In genomic region chr14:21086106-21086505, GRCm38 (mm10) we compare ENCODE assay signal across 17 mouse cellular contexts. TPM values are rescaled to one million over a fixed set of nuclear protein-coding genes. Genes with fewer than 3 reads are reported as not detected.
A peak's percentile ranks its signal among the peaks of the same experiment; 100 is the strongest.
DNase-seq lines count a peak whose midpoint lies in the region; ATAC-seq and TF ChIP-seq lines count a peak whose summit lies in the region.
"Had no signal": no experiment of that assay in that cellular context is flagged by ENCODE, and none has a peak within 500 bp of the region (broad histone marks: within the 10 kb centered on the region; RNA-seq: fewer than 3 reads in every experiment).

No protein-coding gene starts in this region.

- H3K4me1 ChIP-seq in heart, embryonic 13.5 days: peaks cover 76% of the 10 kb centered on the region
- peaks cover 17% of the 10 kb centered on the region for H3K4me1 ChIP-seq in lung, postnatal 0 days (ENCODE audit: insufficient read depth, low read depth, low read length)
- H3K4me1 ChIP-seq in embryonic facial prominence, embryonic 15.5 days: peaks cover 35% of the 10 kb centered on the region
- H3K4me1 ChIP-seq in stomach, embryonic 15.5 days: peaks cover 18% of the 10 kb centered on the region
- H3K4me1 ChIP-seq in forebrain, embryonic 11.5 days (replicated peaks; ENCODE audit: control insufficient read depth, insufficient read depth, low read length): no peaks in the 10 kb centered on the region; the same call in 1 of the 2 replicates
- H3K4me1 ChIP-seq: forebrain, embryonic 15.5 days had no signal

- no peaks in the 10 kb centered on the region for H3K9me3 ChIP-seq in heart, embryonic 13.5 days
- H3K9me3 ChIP-seq in lung, postnatal 0 days (ENCODE audit: low read length): no peaks in the 10 kb centered on the region
- no peaks in the 10 kb centered on the region for H3K9me3 ChIP-seq in embryonic facial prominence, embryonic 15.5 days (replicated peaks)
- no peaks in the 10 kb centered on the region for H3K9me3 ChIP-seq in stomach, embryonic 15.5 days
- H3K9me3 ChIP-seq in forebrain, embryonic 11.5 days (ENCODE audit: control insufficient read depth, low read length): no peaks in the 10 kb centered on the region
- H3K9me3 ChIP-seq: forebrain, embryonic 15.5 days had no signal

- ATAC-seq in heart, embryonic 13.5 days (ENCODE audit: extremely low read depth, insufficient number of reproducible peaks, low FRiP score, low TSS enrichment): no peak
- no peak for ATAC-seq in lung, postnatal 0 days
- no peak for ATAC-seq in embryonic facial prominence, embryonic 15.5 days (ENCODE audit: insufficient number of reproducible peaks, low FRiP score, low TSS enrichment, low read depth)
- no peak for ATAC-seq in stomach, embryonic 15.5 days (ENCODE audit: insufficient read depth, low FRiP score, low read depth)
- ATAC-seq in forebrain, embryonic 11.5 days (replicated peaks; ENCODE audit: low FRiP score): no peak
- ATAC-seq: forebrain, embryonic 15.5 days; hindbrain, embryonic 16.5 days had no signal

- DNase-seq in heart, postnatal 14 days: no peak
- DNase-seq in lung, postnatal 0 days (ENCODE audit: low spot score): no peak
- DNase-seq in lung, postnatal 36 days: no peak
- no peak for DNase-seq in T-cell, adult 2 months (ENCODE audit: low spot score)
- DNase-seq in forebrain, embryonic 11.5 days (ENCODE audit: low spot score): no peak
- DNase-seq: cerebellum, adult 9-11 months; kidney, adult 18-20 months; kidney, postnatal 36 days; layer of hippocampus, postnatal 36 days; lung, postnatal 14 days had no signal

- TF ChIP-seq CTCF in lung, postnatal 0 days (IDR thresholded peaks at IDR 0.05): no peak

- no peak overlapping the region; the same call in 1 of the 2 replicates for H3K4me2 ChIP-seq in heart, embryonic 13.5 days
- H3K4me2 ChIP-seq in lung, postnatal 0 days (replicated peaks; ENCODE audit: low read depth, low read length): no peak overlapping the region
- H3K4me2 ChIP-seq in embryonic facial prominence, embryonic 15.5 days (replicated peaks): no peak overlapping the region
- no peak overlapping the region for H3K4me2 ChIP-seq in stomach, embryonic 15.5 days
- H3K4me2 ChIP-seq in forebrain, embryonic 11.5 days (ENCODE audit: low read depth, low read length, severe bottlenecking): no peak overlapping the region
- H3K4me2 ChIP-seq: forebrain, embryonic 15.5 days had no signal

- intact Hi-C loops in heart, postnatal 14 days (cut with DNase I): no loop called here

- H3K36me3 ChIP-seq in heart, embryonic 13.5 days: no peaks in the 10 kb centered on the region
- H3K36me3 ChIP-seq in lung, postnatal 0 days (ENCODE audit: insufficient read depth, low read length): no peaks in the 10 kb centered on the region
- no peaks in the 10 kb centered on the region for H3K36me3 ChIP-seq in embryonic facial prominence, embryonic 15.5 days
- no peaks in the 10 kb centered on the region for H3K36me3 ChIP-seq in stomach, embryonic 15.5 days
- H3K36me3 ChIP-seq in forebrain, embryonic 11.5 days (ENCODE audit: control insufficient read depth, insufficient read depth, low read length): no peaks in the 10 kb centered on the region
- H3K36me3 ChIP-seq: forebrain, embryonic 15.5 days had no signal

- H3K27ac ChIP-seq in heart, embryonic 13.5 days (replicated peaks): peak overlapping the region; percentile 89
- 0 out of 2 replicates have a peak overlapping the region, but pooled peaks have one; percentile 6 for H3K27ac ChIP-seq in lung, postnatal 0 days (ENCODE audit: low read length)
- peak overlapping the region; percentile 95 for H3K27ac ChIP-seq in embryonic facial prominence, embryonic 15.5 days (replicated peaks)
- peak overlapping the region; percentile 65; the same call in 1 of the 2 replicates for H3K27ac ChIP-seq in stomach, embryonic 15.5 days
- H3K27ac ChIP-seq in forebrain, embryonic 11.5 days (ENCODE audit: low read depth, low read length): no peak overlapping the region
- H3K27ac ChIP-seq: forebrain, embryonic 15.5 days; liver, embryonic 14.5 days had no signal

- H3K4me3 ChIP-seq in heart, embryonic 13.5 days: no peak overlapping the region
- no peak overlapping the region for H3K4me3 ChIP-seq in lung, postnatal 0 days (ENCODE audit: low read depth, low read length)
- H3K4me3 ChIP-seq in embryonic facial prominence, embryonic 15.5 days (replicated peaks): no peak overlapping the region
- no peak overlapping the region for H3K4me3 ChIP-seq in stomach, embryonic 15.5 days (replicated peaks)
- no peak overlapping the region for H3K4me3 ChIP-seq in forebrain, embryonic 11.5 days (ENCODE audit: low read depth, low read length)
- H3K4me3 ChIP-seq: erythroblast, embryonic 14.5 days; forebrain, embryonic 15.5 days had no signal

- TF ChIP-seq EP300 in lung, postnatal 0 days (IDR thresholded peaks at IDR 0.05): no peak

- H3K9ac ChIP-seq in heart, embryonic 13.5 days: no peak overlapping the region
- H3K9ac ChIP-seq in lung, postnatal 0 days (replicated peaks; ENCODE audit: low read depth): no peak overlapping the region
- no peak overlapping the region for H3K9ac ChIP-seq in embryonic facial prominence, embryonic 15.5 days
- no peak overlapping the region for H3K9ac ChIP-seq in stomach, embryonic 15.5 days
- H3K9ac ChIP-seq in forebrain, embryonic 11.5 days (ENCODE audit: low read length): no peak overlapping the region
- H3K9ac ChIP-seq: forebrain, embryonic 15.5 days; liver, embryonic 14.5 days had no signal

- H3K27me3 ChIP-seq in heart, embryonic 13.5 days (replicated peaks): no peaks in the 10 kb centered on the region
- H3K27me3 ChIP-seq in lung, postnatal 0 days (replicated peaks; ENCODE audit: insufficient read depth, low read length): no peaks in the 10 kb centered on the region
- no peaks in the 10 kb centered on the region for H3K27me3 ChIP-seq in embryonic facial prominence, embryonic 15.5 days
- no peaks in the 10 kb centered on the region for H3K27me3 ChIP-seq in stomach, embryonic 15.5 days (replicated peaks)
- H3K27me3 ChIP-seq in forebrain, embryonic 11.5 days (ENCODE audit: control insufficient read depth, insufficient read depth, low read length): no peaks in the 10 kb centered on the region
- H3K27me3 ChIP-seq: forebrain, embryonic 15.5 days had no signal

- WGBS in heart, embryonic 13.5 days: 16% methylated on average over 2 of the region's 2 CpGs
- whole genome bisulfite sequencing in lung, postnatal 0 days: 20% methylated on average over 2 of the region's 2 CpGs
- 19% methylated on average over 2 of the region's 2 CpGs for WGBS in embryonic facial prominence, embryonic 15.5 days
- 36% methylated on average over 2 of the region's 2 CpGs for WGBS in stomach, embryonic 15.5 days
- 64% methylated on average over 2 of the region's 2 CpGs for WGBS in forebrain, embryonic 11.5 days

RNA-seq across cellular contexts. Expression of gene Adk, which starts 33.7 kb away (rescaled TPM):
- polyA plus RNA-seq in heart, embryonic 13.5 days (2015; fragmentation: Nextera tagmentation; extraction: Ambion mirVana): 242 and 253 TPM in 2 replicates
- total RNA-seq in heart, postnatal 14 days (2021): 100 to 1,000 TPM; 186 to 196 TPM
- 238 and 275 TPM in 2 replicates for polyA plus RNA-seq in lung, postnatal 0 days (2015; fragmentation: Nextera tagmentation; extraction: Ambion mirVana)
- polyA plus RNA-seq in embryonic facial prominence, embryonic 15.5 days (2015; fragmentation: Nextera tagmentation; extraction: Ambion mirVana): 138 and 139 TPM in 2 replicates
- polyA plus RNA-seq in stomach, embryonic 15.5 days (2015; fragmentation: Nextera tagmentation; extraction: Ambion mirVana): 167 and 178 TPM in 2 replicates
- 138 and 140 TPM in 2 replicates for polyA plus RNA-seq in forebrain, embryonic 11.5 days (2014; fragmentation: Nextera tagmentation; extraction: Ambion mirVana)

RNA-seq across cellular contexts. Expression of gene Ap3m1, which starts 33.8 kb away (rescaled TPM):
- 59.6 and 64.6 TPM in 2 replicates for polyA plus RNA-seq in heart, embryonic 13.5 days (2015; fragmentation: Nextera tagmentation; extraction: Ambion mirVana)
- 10 to 100 TPM; 69.5 to 71.4 TPM for total RNA-seq in heart, postnatal 14 days (2021)
- polyA plus RNA-seq in lung, postnatal 0 days (2015; fragmentation: Nextera tagmentation; extraction: Ambion mirVana): 39.3 and 41.1 TPM in 2 replicates
- polyA plus RNA-seq in embryonic facial prominence, embryonic 15.5 days (2015; fragmentation: Nextera tagmentation; extraction: Ambion mirVana): 63.5 and 68.1 TPM in 2 replicates
- polyA plus RNA-seq in stomach, embryonic 15.5 days (2015; fragmentation: Nextera tagmentation; extraction: Ambion mirVana): 60.2 and 63.8 TPM in 2 replicates
- polyA plus RNA-seq in forebrain, embryonic 11.5 days (2014; fragmentation: Nextera tagmentation; extraction: Ambion mirVana): 120 and 138 TPM in 2 replicates
